Mouse (Mus musculus): ENCODE measurements around the gene Mns1. TPM values are rescaled to one million over a fixed set of nuclear protein-coding genes. Genes with fewer than 3 reads are reported as not detected.
"Not testable (repeated sequence)": the region's sequence is repeated elsewhere in the genome, so short reads cannot be mapped to it uniquely, and the experiment has no call there.

The Mns1 gene
- polyA plus RNA-seq, 1 experiment from 2014 or later = 31.2 TPM

DNA sequence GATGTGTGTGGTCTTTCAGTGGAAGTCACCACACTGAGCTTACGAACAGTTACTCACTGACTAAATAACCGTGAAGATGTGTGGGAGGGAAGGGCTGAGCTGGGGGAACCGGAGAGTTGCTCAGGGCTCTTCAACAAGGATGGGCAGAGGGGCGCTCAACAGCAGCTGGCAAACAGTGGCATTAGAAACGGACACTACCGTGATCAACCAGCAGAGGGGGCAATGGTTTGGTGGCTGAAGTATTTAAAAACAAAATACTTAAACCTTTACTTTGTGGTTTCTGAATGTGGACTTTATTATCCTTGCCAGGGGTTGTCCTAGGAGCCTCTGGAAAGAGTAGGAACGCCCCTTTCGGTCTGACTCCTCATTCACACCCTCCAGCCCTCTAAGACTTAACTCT lies 10.2 kb downstream of the Mns1 start:
- Histone ChIP-seq H3K27ac (ENCODE audit: low read length) (no peak overlapping the region), H3K9me3 (ENCODE audit: control insufficient read depth, low read length) (no peaks in the 10 kb centered on the region), H3K9ac (ENCODE audit: low read length) (no peak overlapping the region), H3K4me1 (replicated peaks; ENCODE audit: control insufficient read depth, insufficient read depth, low read length) (no peaks in the 10 kb centered on the region), H3K4me2 (ENCODE audit: low read depth, low read length) (no peak overlapping the region), H3K4me3 (ENCODE audit: low read length) (no peak overlapping the region), H3K36me3 (ENCODE audit: control insufficient read depth, insufficient read depth, low read length) (peaks cover 3% of the 10 kb centered on the region; the same call in 1 of the 2 replicates), H3K27me3 (ENCODE audit: control insufficient read depth, insufficient read depth, low read depth, low read length) (no peaks in the 10 kb centered on the region)
- no peak for ATAC-seq (ENCODE audit: low read depth)
- WGBS = 51% methylated on average over 8 of the region's 8 CpGs

DNA sequence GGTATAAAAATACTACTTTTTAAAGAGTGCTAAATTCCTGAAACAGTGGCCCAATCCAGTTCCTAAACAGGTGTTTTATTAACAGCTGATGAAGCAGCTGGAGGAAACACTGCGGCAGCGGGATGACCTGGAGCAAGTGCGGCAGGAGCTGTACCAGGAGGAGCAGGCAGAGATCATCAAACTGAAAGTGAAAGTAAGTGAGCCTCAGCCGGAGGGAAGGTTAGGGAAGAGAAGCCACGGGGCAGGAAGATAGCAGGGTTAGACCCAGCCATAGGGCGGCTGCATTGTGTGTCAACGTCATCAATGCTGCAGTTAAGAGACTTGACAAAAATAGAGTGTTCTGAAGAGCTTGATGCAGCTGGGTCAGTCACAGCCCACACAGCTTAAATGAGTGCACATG lies 11.6 kb downstream of the Mns1 start:
- Histone ChIP-seq H3K4me3 (ENCODE audit: low read length) (peak overlapping the region; percentile 21; the same call in 1 of the 2 replicates), H3K36me3 (ENCODE audit: control insufficient read depth, insufficient read depth, low read length) (peaks cover 3% of the 10 kb centered on the region; the same call in 1 of the 2 replicates), H3K9me3 (ENCODE audit: control insufficient read depth, low read length) (no peaks in the 10 kb centered on the region), H3K4me1 (replicated peaks; ENCODE audit: control insufficient read depth, insufficient read depth, low read length) (no peaks in the 10 kb centered on the region), H3K4me2 (ENCODE audit: low read depth, low read length) (0 out of 2 replicates have a peak overlapping the region, but pooled peaks have one; percentile 25), H3K9ac (ENCODE audit: low read length) (no peak overlapping the region), H3K27ac (ENCODE audit: low read length) (no peak overlapping the region), H3K27me3 (ENCODE audit: control insufficient read depth, insufficient read depth, low read depth, low read length) (no peaks in the 10 kb centered on the region)
- no peak for ATAC-seq (ENCODE audit: low read depth)
- WGBS = 71% methylated on average over 7 of the region's 7 CpGs

DNA sequence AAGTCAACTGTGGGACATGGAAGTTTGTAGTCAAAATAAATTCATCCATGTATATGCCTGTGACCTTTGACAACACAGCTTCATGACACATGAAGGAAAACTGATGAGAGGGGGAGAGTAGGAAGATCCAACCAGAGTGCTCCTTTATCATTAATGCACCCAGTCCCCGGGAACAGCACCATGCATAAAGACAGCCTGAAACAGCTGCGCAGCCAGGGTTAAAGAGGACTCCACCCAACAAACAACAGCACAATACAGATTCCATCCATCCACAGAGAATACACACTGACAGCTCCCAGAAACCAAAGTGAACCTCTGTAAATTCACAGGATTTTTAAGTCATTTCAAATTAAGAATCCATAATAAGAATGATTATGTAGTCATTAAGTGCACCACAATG lies 12.0 kb downstream of the Mns1 start:
- no peak for ATAC-seq (ENCODE audit: low read depth)
- no peaks in the 10 kb centered on the region for H3K9me3 ChIP-seq (ENCODE audit: control insufficient read depth, low read length)
- H3K4me2 ChIP-seq (ENCODE audit: low read depth, low read length) = no peak overlapping the region
- WGBS = 85% methylated on average over 2 of the region's 2 CpGs
- no peaks in the 10 kb centered on the region for H3K4me1 ChIP-seq (replicated peaks; ENCODE audit: control insufficient read depth, insufficient read depth, low read length)
- no peak overlapping the region for H3K9ac ChIP-seq (ENCODE audit: low read length)
- H3K4me3 ChIP-seq (ENCODE audit: low read length) = peak overlapping the region; percentile 21; the same call in 1 of the 2 replicates
- no peaks in the 10 kb centered on the region for H3K27me3 ChIP-seq (ENCODE audit: control insufficient read depth, insufficient read depth, low read depth, low read length)
- H3K27ac ChIP-seq (ENCODE audit: low read length) = no peak overlapping the region
- H3K36me3 ChIP-seq (ENCODE audit: control insufficient read depth, insufficient read depth, low read length) = peaks cover 3% of the 10 kb centered on the region; the same call in 1 of the 2 replicates

DNA sequence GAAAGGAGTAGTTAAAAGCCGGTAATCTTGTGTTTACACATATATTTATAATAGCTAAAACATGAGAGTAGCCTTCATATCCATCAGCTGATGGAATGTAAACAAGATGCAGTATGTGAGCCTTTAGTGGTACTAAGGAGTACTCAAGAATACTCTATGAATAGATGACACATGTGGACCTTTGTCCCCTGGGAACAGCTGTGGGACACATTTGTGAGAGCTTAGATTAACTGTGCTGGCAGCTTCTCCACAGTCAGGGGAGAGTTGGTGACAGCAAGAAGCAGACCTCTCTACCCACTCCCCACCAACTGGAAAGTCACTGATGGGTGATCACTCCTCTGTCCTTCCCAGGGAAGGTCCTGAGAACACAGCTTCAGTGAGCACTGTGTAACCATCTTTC lies 12.6 kb downstream of the Mns1 start:
- Histone ChIP-seq H3K4me2 (ENCODE audit: low read depth, low read length) (no peak overlapping the region), H3K36me3 (ENCODE audit: control insufficient read depth, insufficient read depth, low read length) (peaks cover 3% of the 10 kb centered on the region; the same call in 1 of the 2 replicates), H3K4me1 (replicated peaks; ENCODE audit: control insufficient read depth, insufficient read depth, low read length) (no peaks in the 10 kb centered on the region), H3K4me3 (ENCODE audit: low read length) (no peak overlapping the region), H3K9ac (ENCODE audit: low read length) (no peak overlapping the region), H3K27me3 (ENCODE audit: control insufficient read depth, insufficient read depth, low read depth, low read length) (no peaks in the 10 kb centered on the region), H3K27ac (ENCODE audit: low read length) (no peak overlapping the region), H3K9me3 (ENCODE audit: control insufficient read depth, low read length) (no peaks in the 10 kb centered on the region)
- WGBS = 43% methylated on average over 1 of the region's 1 CpGs
- ATAC-seq (ENCODE audit: low read depth) = no peak

DNA sequence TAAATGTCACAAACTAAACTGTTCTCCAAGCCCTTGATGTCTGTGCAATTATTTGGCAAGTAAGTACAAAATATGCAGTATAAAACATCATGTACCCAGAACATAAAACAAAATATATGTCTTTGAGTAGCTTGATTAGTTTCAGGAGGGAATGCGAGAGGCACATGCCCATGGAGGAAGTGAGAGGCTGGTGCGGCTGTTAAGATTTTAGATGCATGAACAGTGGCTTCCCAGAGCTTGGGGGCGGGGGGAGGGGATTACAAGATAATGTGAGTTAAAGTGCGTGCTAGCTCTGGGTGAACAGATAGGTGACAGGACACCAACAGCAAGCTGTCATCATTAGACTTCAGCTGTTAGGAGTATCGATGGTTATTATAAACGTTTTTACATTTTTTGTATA lies 13.3 kb downstream of the Mns1 start:
- H3K4me2 ChIP-seq (ENCODE audit: low read depth, low read length) = no peak overlapping the region
- no peak for ATAC-seq (ENCODE audit: low read depth)
- H3K4me1 ChIP-seq (replicated peaks; ENCODE audit: control insufficient read depth, insufficient read depth, low read length) = no peaks in the 10 kb centered on the region
- H3K9me3 ChIP-seq (ENCODE audit: control insufficient read depth, low read length) = no peaks in the 10 kb centered on the region
- peaks cover 5% of the 10 kb centered on the region; the same call in 1 of the 2 replicates for H3K36me3 ChIP-seq (ENCODE audit: control insufficient read depth, insufficient read depth, low read length)
- no peak overlapping the region for H3K4me3 ChIP-seq (ENCODE audit: low read length)
- WGBS = 72% methylated on average over 6 of the region's 6 CpGs
- H3K9ac ChIP-seq (ENCODE audit: low read length) = no peak overlapping the region
- no peaks in the 10 kb centered on the region for H3K27me3 ChIP-seq (ENCODE audit: control insufficient read depth, insufficient read depth, low read depth, low read length)
- H3K27ac ChIP-seq (ENCODE audit: low read length) = no peak overlapping the region

DNA sequence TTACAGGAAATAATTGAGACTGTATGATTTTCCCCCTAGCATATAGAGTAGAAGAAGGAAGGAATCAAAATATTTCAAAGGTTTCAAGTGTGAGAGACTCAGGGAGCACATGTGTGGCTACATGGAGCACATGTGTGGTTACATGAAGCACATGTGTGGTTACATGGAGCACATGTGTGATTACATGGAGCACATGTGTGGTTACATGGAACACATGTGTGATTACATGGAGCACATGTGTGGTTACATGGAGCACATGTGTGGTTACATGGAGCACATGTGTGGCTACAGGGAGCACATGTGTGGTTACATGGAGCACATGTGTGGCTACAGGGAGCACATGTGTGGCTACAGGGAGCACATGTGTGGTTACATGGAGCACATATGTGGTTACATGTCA lies 16.5 kb downstream of the Mns1 start:
- H3K27ac ChIP-seq (ENCODE audit: low read length); H3K36me3 ChIP-seq (ENCODE audit: control insufficient read depth, insufficient read depth, low read length); ATAC-seq (ENCODE audit: low read depth); H3K27me3 ChIP-seq (ENCODE audit: control insufficient read depth, insufficient read depth, low read depth, low read length); H3K9ac ChIP-seq (ENCODE audit: low read length); H3K4me2 ChIP-seq (ENCODE audit: low read depth, low read length); H3K9me3 ChIP-seq (ENCODE audit: control insufficient read depth, low read length); H3K4me3 ChIP-seq (ENCODE audit: low read length); H3K4me1 ChIP-seq (replicated peaks; ENCODE audit: control insufficient read depth, insufficient read depth, low read length): not testable (repeated sequence)

DNA sequence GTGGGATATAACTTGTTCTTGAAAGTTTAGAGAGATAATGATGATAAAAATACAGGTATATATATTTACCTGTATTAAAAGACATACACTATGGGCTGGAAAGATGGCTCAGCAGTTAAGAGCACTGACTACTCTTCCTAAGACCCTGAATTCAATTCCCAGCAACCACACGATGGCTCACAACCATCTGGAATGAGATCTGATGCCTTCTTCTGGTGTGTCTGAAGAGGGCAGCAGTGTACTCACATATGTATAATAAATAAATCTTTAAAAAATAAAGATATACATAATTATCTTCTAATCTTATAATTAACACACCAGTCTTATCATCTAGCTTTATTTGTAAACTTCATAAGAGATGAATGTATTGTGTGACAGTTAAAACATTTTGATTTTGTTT lies 18.6 kb downstream of the Mns1 start:
- H3K36me3 ChIP-seq (ENCODE audit: control insufficient read depth, insufficient read depth, low read length) = peaks cover 5% of the 10 kb centered on the region

DNA sequence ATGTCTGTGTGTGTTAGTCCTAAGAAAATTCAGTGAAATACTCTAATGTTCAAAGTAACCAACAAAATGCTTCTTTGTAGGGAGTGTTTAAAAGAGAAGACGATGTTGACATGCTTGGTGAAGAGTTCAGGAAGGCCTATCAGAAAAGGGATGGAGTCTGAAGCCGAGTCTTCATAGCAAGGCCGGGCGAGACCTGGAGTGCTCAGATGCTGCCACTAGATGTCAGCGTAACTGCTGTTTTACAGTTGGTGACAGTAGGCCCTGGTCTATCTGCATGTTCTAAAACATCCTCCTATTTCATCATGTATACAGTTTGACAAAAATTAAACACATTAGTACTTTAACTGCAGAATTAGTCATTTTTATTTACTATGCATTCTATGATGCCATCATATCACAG lies 20.4 kb downstream of the Mns1 start:
- peaks cover 5% of the 10 kb centered on the region for H3K36me3 ChIP-seq (ENCODE audit: control insufficient read depth, insufficient read depth, low read length)
- no peak overlapping the region for H3K9ac ChIP-seq (ENCODE audit: low read length)
- ATAC-seq (ENCODE audit: low read depth) = peak; percentile 74
- H3K27ac ChIP-seq (ENCODE audit: low read length) = no peak overlapping the region
- no peak overlapping the region for H3K4me3 ChIP-seq (ENCODE audit: low read length)
- no peaks in the 10 kb centered on the region for H3K9me3 ChIP-seq (ENCODE audit: control insufficient read depth, low read length)
- WGBS = 12% methylated on average over 5 of the region's 5 CpGs
- no peaks in the 10 kb centered on the region for H3K27me3 ChIP-seq (ENCODE audit: control insufficient read depth, insufficient read depth, low read depth, low read length)
- H3K4me1 ChIP-seq (replicated peaks; ENCODE audit: control insufficient read depth, insufficient read depth, low read length) = no peaks in the 10 kb centered on the region
- H3K4me2 ChIP-seq (ENCODE audit: low read depth, low read length) = no peak overlapping the region

More for the DNA sequence above, 18.6 kb downstream of the Mns1 start:
- Histone ChIP-seq H3K4me2 (ENCODE audit: low read depth, low read length) (no peak overlapping the region), H3K27me3 (ENCODE audit: control insufficient read depth, insufficient read depth, low read depth, low read length) (no peaks in the 10 kb centered on the region), H3K27ac (ENCODE audit: low read length) (no peak overlapping the region), H3K9me3 (ENCODE audit: control insufficient read depth, low read length) (no peaks in the 10 kb centered on the region), H3K4me3 (ENCODE audit: low read length) (no peak overlapping the region), H3K9ac (ENCODE audit: low read length) (no peak overlapping the region), H3K4me1 (replicated peaks; ENCODE audit: control insufficient read depth, insufficient read depth, low read length) (no peaks in the 10 kb centered on the region)
- ATAC-seq (ENCODE audit: low read depth) = no peak
- 37% methylated on average over 1 of the region's 1 CpGs for WGBS

DNA sequence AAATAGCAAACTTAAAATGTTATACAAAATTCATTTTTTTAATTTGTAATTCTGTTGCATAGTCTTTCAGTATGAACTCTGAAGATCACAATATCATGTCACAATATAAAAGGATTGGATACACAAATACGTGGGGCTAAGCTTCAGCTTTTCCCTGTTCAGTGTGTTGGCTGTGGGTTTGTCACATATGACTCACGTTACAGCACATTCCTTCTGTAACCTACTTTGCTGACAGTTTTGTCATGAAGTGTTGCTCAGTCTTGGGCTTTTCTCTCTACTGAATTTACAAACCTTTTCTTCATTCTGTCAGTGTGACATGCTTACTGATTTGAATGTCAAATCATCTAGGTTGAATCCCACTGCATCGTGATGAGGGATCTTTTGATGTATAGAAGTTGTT lies 21.9 kb downstream of the Mns1 start:
- H3K27me3 ChIP-seq (ENCODE audit: control insufficient read depth, insufficient read depth, low read depth, low read length) = no peaks in the 10 kb centered on the region
- H3K4me1 ChIP-seq (replicated peaks; ENCODE audit: control insufficient read depth, insufficient read depth, low read length) = no peaks in the 10 kb centered on the region
- peaks cover 5% of the 10 kb centered on the region for H3K36me3 ChIP-seq (ENCODE audit: control insufficient read depth, insufficient read depth, low read length)
- no peak overlapping the region for H3K9ac ChIP-seq (ENCODE audit: low read length)
- no peaks in the 10 kb centered on the region for H3K9me3 ChIP-seq (ENCODE audit: control insufficient read depth, low read length)
- WGBS = 82% methylated on average over 3 of the region's 3 CpGs
- H3K27ac ChIP-seq (ENCODE audit: low read length) = no peak overlapping the region
- no peak overlapping the region for H3K4me3 ChIP-seq (ENCODE audit: low read length)
- ATAC-seq (ENCODE audit: low read depth) = no peak
- no peak overlapping the region for H3K4me2 ChIP-seq (ENCODE audit: low read depth, low read length)

DNA sequence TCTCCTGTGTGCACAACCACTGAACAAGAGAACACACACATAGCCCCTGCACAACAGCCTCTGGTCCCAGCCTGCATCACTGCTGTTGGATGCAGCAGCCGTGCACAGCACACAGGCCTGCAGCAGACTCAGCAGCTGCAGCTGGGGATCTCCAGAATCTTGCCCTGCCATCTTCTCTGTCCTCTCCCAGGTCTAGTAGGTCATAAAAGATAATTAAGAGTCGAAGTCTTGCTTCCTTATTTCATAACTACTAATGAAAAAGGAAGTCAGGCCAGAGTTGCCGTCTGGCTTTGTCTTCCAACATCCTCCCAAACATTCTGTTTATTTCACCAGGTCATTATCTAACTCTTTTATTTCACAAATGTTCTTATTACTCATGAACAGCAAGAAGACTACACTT lies 23.0 kb downstream of the Mns1 start:
- H3K4me1 ChIP-seq (replicated peaks; ENCODE audit: control insufficient read depth, insufficient read depth, low read length) = no peaks in the 10 kb centered on the region
- H3K4me3 ChIP-seq (ENCODE audit: low read length) = no peak overlapping the region
- no peaks in the 10 kb centered on the region for H3K27me3 ChIP-seq (ENCODE audit: control insufficient read depth, insufficient read depth, low read depth, low read length)
- H3K9ac ChIP-seq (ENCODE audit: low read length) = no peak overlapping the region
- H3K36me3 ChIP-seq (ENCODE audit: control insufficient read depth, insufficient read depth, low read length) = peaks cover 3% of the 10 kb centered on the region
- ATAC-seq (ENCODE audit: low read depth) = no peak
- no peak overlapping the region for H3K4me2 ChIP-seq (ENCODE audit: low read depth, low read length)
- H3K9me3 ChIP-seq (ENCODE audit: control insufficient read depth, low read length) = no peaks in the 10 kb centered on the region
- WGBS = 77% methylated on average over 3 of the region's 3 CpGs
- no peak overlapping the region for H3K27ac ChIP-seq (ENCODE audit: low read length)

Data from lung, embryonic 16.5 days (tissue).